Mouse (Mus musculus): ENCODE measurements around the gene Mrgpre.

GRCm38 (mm10) chr7:143823266-143823605 lies 38.9 kb upstream of the Mrgpre start:
- TF ChIP-seq POLR2A (IDR thresholded peaks at IDR 0.05; ENCODE audit: low read depth, low read length) = no peak
- TF ChIP-seq CTCF (conservative IDR thresholded peaks at IDR 0.05; ENCODE audit: insufficient read depth, insufficient read length, low read depth, low read length) = no peak
